Mouse (Mus musculus) ES-Bruce4 (cell line): ENCODE results near the gene Tsga10ip.

Experiments
- CTCF ChIP-seq: IDR thresholded peaks from one replicate; pipeline ENCODE4 v1.8.1; 2011; ENCODE audit warnings: low read depth, low read length
- EP300 ChIP-seq: IDR thresholded peaks from 2 replicates; pipeline ENCODE4 v1.6.1; 2011; ENCODE audit warnings: low read depth, low read length; ENCODE audit not compliant: insufficient read depth
- POLR2A ChIP-seq: IDR thresholded peaks from one replicate; pipeline ENCODE4 v1.8.1; 2011; ENCODE audit warnings: low read length; ENCODE audit not compliant: insufficient read depth

DNA sequence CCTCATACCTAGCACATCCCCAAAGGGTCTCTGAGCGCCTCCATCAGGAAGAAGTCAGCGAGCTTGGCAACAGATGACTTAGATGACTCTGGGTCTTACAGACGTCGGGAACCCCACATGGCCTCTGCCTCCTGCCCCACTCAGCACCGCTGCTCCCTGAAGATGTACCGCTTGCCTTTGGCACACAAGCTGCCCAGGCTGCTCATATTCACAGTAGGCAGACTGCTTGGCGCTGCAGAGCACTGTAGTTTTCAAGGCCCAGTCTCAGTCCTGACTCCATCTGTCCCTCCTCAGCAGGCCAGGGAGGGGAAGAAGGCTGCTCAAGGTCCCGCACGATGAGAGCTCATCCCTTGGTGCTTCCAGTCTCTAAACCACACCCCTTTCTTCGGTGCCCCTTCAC is 19.9 kb upstream of the Tsga10ip start:
- TF ChIP-seq CTCF (no peak), POLR2A (no peak), EP300 (no peak)
